Mouse (Mus musculus) thymus, adult 2 months (tissue): ENCODE measurements around the gene Rnase10. TPM values are rescaled to one million over a fixed set of nuclear protein-coding genes. Genes with fewer than 3 reads are reported as not detected.

Experiments
- DNase-seq: peaks from one replicate; pipeline ENCODE4 v3.0.0; 2021
- H3K27ac ChIP-seq: fragments of 200-500 bp; 2 replicates; pipeline ENCODE4 v1.5.1; 2012; ENCODE audit warnings: low read length, control low read depth; ENCODE audit not compliant: control insufficient read depth, insufficient read depth
- H3K27me3 ChIP-seq: fragments of 200-500 bp; 2 replicates; pipeline ENCODE4 v1.6.1; 2012; ENCODE audit warnings: mild to moderate bottlenecking, low read length, moderate library complexity, mixed read lengths; ENCODE audit not compliant: control insufficient read depth, insufficient read depth
- H3K36me3 ChIP-seq: fragments of 200-500 bp; 2 replicates; pipeline ENCODE4 v1.6.1; 2012; ENCODE audit warnings: mild to moderate bottlenecking, low read length, moderate library complexity; ENCODE audit not compliant: control insufficient read depth, insufficient read depth
- H3K4me1 ChIP-seq: fragments of 200-500 bp; replicated peaks from 2 replicates; pipeline ENCODE4 v1.6.1; 2012; ENCODE audit warnings: low read length; ENCODE audit not compliant: control insufficient read depth, insufficient read depth
- H3K4me3 ChIP-seq: fragments of 200-500 bp; 2 replicates; pipeline ENCODE4 v1.5.1; 2012; ENCODE audit warnings: mild to moderate bottlenecking, low read length, control low read depth, moderate library complexity; ENCODE audit not compliant: control insufficient read depth, insufficient read depth
- CTCF ChIP-seq: fragments of 200-500 bp; IDR thresholded peaks from 2 replicates; pipeline ENCODE4 v1.5.1; 2012; ENCODE audit warnings: mild to moderate bottlenecking, control low read depth, low read length, moderate library complexity, borderline replicate concordance; ENCODE audit not compliant: control insufficient read depth, poor library complexity, insufficient read depth; ENCODE audit errors: extremely low read depth
- POLR2A ChIP-seq: fragments of 200-500 bp; IDR thresholded peaks from 2 replicates; pipeline ENCODE4 v1.6.1; 2012; ENCODE audit warnings: mild to moderate bottlenecking, low read length, control low read depth, moderate library complexity; ENCODE audit not compliant: control insufficient read depth, poor library complexity, insufficient read depth; ENCODE audit errors: extremely low read depth
- WGBS: fragments of 180-500 bp; shearing (Covaris S2); methylation state at CpG from one replicate; pipeline ENCODE4 v1.1.7; 2018; 5-methylcytosine and 5-hydroxymethylcytosine counted together
- polyA plus RNA-seq: library from polyadenylated mRNA; depleted of rRNA; stranded (reverse); fragments of >200 nt; gene quantifications from 2 replicates; pipeline ENCODE4 v1.2.3, GENCODE M21; 2012

The Rnase10 gene
- polyA plus RNA-seq, 1 experiment: 0.05 TPM

DNA sequence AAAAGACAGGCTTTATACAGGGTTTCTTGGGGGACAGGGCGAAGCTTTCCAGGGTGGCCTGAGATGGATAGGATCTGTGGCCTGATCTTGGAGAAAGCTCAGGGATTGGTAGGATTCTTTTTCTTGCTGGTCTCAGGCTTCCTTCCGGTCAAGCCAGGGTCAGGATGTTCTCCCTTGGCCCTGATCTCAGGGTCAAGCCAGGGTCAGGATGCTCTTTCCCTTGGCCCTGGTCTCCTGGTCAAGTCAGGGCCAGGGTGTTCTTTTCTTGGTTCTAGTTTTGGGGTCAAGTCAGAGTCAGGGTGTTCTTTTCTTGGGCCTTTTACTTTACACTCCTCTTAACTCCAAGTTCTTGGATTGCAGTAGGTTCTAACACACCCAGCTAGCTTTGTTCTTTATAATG lies 19.9 kb upstream of the Rnase10 start:
- H3K4me3 ChIP-seq: no peak overlapping the region
- H3K36me3 ChIP-seq: no peaks in the 10 kb centered on the region
- no peak overlapping the region for H3K27ac ChIP-seq
- no peak for DNase-seq
- 87% methylated on average over 2 of the region's 2 CpGs for WGBS
- H3K4me1 ChIP-seq: no peaks in the 10 kb centered on the region
- H3K27me3 ChIP-seq: no peaks in the 10 kb centered on the region
- no peak for TF ChIP-seq POLR2A
- no peak for TF ChIP-seq CTCF

DNA sequence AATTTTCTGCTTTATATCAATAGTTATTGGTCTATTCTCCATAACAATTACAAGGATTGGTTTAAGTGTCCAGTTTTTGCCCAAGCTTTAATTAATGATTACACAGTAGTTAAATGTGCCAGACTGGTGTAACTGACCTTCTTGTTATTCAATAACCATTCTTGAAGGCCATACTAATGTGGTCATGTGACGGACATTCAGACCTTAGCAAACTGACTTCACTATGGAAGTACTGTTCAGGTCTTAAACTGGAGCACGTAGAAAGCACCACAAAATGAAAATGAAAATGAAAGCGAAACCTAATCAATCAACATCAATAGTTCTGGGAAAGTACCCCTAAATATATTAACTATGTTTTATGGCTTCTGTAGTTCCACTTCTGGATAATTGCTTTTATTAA lies 16.5 kb upstream of the Rnase10 start:
- Histone ChIP-seq H3K27me3 (no peaks in the 10 kb centered on the region), H3K36me3 (no peaks in the 10 kb centered on the region), H3K4me3 (no peak overlapping the region), H3K4me1 (no peaks in the 10 kb centered on the region), H3K27ac (no peak overlapping the region)
- 70% methylated on average over 3 of the region's 3 CpGs for WGBS
- DNase-seq: no peak
- TF ChIP-seq CTCF (no peak), POLR2A (no peak)

DNA sequence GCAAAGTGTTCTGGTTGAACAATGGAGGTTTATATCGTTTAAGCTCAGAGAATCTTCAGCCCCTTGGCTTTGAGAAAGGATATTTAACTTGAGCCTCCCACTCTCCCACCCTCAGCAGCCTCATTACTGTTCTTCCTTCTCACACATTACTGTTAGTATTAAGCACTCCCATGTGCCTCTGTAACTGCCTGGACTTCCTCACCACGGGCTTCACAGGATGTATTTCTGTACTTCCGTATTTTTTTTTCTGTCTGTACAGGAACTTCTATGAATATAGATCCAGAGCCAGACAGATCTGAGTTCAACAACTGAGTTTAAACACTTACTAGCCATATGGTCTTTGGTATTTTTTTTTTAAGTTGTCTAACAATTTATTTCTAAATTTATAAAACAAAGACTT lies 10.5 kb upstream of the Rnase10 start:
- TF ChIP-seq POLR2A (no peak), CTCF (no peak)
- 9% methylated on average over 3 of the region's 3 CpGs for WGBS
- peaks cover 3% of the 10 kb centered on the region for H3K4me1 ChIP-seq

DNA sequence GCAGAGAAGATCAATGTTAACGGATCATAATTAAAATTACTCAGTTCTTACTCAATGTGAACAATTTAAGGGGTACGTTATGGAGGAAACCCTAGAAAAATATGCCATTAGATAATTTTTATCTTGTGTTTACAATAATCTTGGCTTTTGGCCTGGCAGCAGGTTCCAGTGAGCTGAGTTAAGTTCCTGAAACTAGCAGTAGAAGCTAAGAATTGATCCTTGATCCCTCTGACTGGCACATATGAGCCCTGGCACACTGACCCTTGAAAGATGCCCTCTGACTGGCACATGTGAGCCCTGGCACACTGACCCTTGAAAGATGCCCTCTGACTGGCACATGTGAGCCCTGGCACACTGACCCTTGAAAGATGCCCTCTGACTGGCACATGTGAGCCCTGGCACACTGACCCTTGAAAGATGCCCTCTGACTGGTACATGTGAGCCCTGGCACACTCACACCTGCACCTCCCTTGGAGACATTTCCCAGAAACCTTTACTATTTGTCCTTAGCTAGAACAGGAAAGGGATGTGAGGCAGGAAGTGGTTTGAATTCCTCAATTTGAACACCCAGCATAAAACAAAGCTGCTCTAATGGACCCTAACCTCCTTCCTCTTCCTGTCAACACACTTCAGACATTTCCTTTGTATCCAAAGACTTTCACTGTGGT lies 9.4 kb upstream of the Rnase10 start:
- no peak overlapping the region for H3K4me3 ChIP-seq
- H3K27ac ChIP-seq: no peak overlapping the region
- no peak for TF ChIP-seq POLR2A
- TF ChIP-seq CTCF: no peak
- WGBS: 83% methylated on average over 2 of the region's 2 CpGs
- H3K36me3 ChIP-seq: no peaks in the 10 kb centered on the region
- H3K27me3 ChIP-seq: no peaks in the 10 kb centered on the region
- no peak for DNase-seq
- peaks cover 3% of the 10 kb centered on the region for H3K4me1 ChIP-seq

More for the DNA sequence above, 10.5 kb upstream of the Rnase10 start:
- DNase-seq: no peak
- Histone ChIP-seq H3K4me3 (no peak overlapping the region), H3K27me3 (no peaks in the 10 kb centered on the region), H3K36me3 (no peaks in the 10 kb centered on the region), H3K27ac (no peak overlapping the region)

DNA sequence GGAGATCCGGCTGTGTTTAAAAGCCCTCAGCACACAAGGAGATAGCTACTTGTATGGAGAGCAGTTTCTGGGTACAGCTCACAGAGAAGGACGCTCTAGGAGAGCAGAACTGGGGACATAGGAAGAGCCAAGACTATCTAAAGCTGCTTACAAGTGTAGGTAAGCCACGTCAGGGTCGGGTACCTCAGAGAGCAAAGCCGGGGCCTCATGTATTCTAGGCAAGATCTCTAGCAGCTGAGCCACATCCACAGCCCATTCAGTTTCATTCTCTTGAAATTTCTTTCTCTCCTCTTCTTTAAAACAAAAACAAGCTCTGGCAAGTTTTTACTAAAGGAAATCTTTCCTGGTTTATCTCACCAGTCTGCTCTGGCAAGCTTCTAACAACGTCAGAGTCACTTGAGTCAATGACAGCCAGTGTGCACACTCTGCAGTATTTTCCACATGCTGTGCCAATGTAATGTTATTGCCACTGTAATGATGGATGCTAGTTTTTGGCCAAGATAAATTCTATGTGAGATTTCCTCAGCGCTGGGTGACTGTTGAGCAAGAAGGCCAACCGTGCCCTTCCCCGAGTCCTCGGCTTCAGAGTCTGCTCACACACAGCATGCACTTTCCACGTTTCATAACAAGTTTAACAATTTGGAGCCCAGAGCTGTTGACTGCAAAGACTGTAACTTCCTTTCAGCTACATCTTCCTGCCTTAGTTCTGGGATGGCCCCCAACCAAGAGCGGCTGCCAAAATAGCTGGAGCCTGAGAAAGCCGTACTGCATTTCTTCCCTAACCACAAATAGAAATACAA lies 563 bp downstream of the Rnase10 start:
- DNase-seq: no peak
- TF ChIP-seq POLR2A (no peak), CTCF (no peak)
- Histone ChIP-seq H3K27me3 (no peaks in the 10 kb centered on the region), H3K4me3 (no peak overlapping the region), H3K27ac (peak overlapping the region; percentile 13; the same call in 1 of the 2 replicates), H3K36me3 (no peaks in the 10 kb centered on the region), H3K4me1 (no peaks in the 10 kb centered on the region; the same call in 1 of the 2 replicates)
- 52% methylated on average over 13 of the region's 13 CpGs for WGBS

DNA sequence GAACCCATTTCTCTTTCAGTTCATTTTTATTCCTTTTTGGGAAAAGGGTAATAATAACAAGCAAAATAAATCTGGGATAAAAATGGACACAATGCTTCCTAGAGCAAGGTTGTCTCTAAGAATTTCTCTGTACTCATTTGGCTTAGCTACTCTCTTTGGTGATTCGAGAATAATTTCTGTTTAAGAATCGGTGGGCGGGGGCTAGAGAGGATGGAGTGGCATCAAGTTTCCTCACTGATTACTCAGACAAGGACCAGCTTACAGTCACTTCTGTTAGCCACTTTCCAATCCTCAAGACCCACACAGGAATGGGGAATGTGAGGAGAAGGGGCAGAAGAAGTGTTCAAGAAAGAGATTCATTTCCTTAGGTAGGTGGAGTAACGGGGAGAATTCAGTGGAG lies 1.2 kb downstream of the Rnase10 start:
- no peak for TF ChIP-seq CTCF
- no peak for TF ChIP-seq POLR2A
- H3K4me3 ChIP-seq: no peak overlapping the region
- H3K36me3 ChIP-seq: no peaks in the 10 kb centered on the region
- 79% methylated on average over 4 of the region's 4 CpGs for WGBS
- no peaks in the 10 kb centered on the region; the same call in 1 of the 2 replicates for H3K4me1 ChIP-seq
- no peak for DNase-seq
- no peaks in the 10 kb centered on the region for H3K27me3 ChIP-seq
- H3K27ac ChIP-seq: no peak overlapping the region
